Mouse (Mus musculus) ES-E14 (cell line): ENCODE data around the gene Peak1.

Source experiments
- CHD2 ChIP-seq: IDR thresholded peaks from 2 replicates; pipeline ENCODE4 v1.6.1; 2014; ENCODE audit warnings: mild to moderate bottlenecking, low read depth, low read length, inconsistent platforms
- HCFC1 ChIP-seq: IDR thresholded peaks from 2 replicates; pipeline ENCODE4 v1.6.1; 2012; ENCODE audit warnings: low read length, inconsistent platforms, borderline replicate concordance; ENCODE audit not compliant: insufficient read depth

GRCm38 (mm10) chr9:56218043-56218442 lies 199.8 kb downstream of the Peak1 start:
- TF ChIP-seq HCFC1, result no peak
- TF ChIP-seq CHD2, result no peak
